Mouse (Mus musculus) stomach, postnatal 0 days (tissue): ENCODE measurements around the gene Hpcal4. TPM values are rescaled to one million over a fixed set of nuclear protein-coding genes. Genes with fewer than 3 reads are reported as not detected.

Experiments used
- ATAC-seq: fragments of 200-750 bp; cut with Nextera tagmentation; 2 replicates; pipeline ENCODE4 v1.8.0; 2017; ENCODE audit not compliant: low FRiP score, low TSS enrichment
- DNase-seq: peaks from one replicate; pipeline ENCODE4 v3.0.0-alpha.2; 2016; ENCODE audit warnings: low spot score
- H3K27ac ChIP-seq: fragments of 300-500 bp; sonication (generic); replicated peaks from 2 replicates; pipeline ENCODE4 v1.5.1; 2014; ENCODE audit warnings: mild to moderate bottlenecking, control low read depth
- H3K27me3 ChIP-seq: fragments of 300-500 bp; sonication (generic); 2 replicates; pipeline ENCODE4 v1.6.1; 2014; ENCODE audit warnings: low read length; ENCODE audit not compliant: control insufficient read depth, insufficient read depth
- H3K36me3 ChIP-seq: fragments of 300-500 bp; sonication (generic); 2 replicates; pipeline ENCODE4 v1.6.1; 2014; ENCODE audit warnings: low read length, mixed read lengths; ENCODE audit not compliant: control insufficient read depth, insufficient read depth
- H3K4me1 ChIP-seq: fragments of 300-500 bp; sonication (generic); replicated peaks from 2 replicates; pipeline ENCODE4 v1.6.1; 2014; ENCODE audit warnings: antibody characterized with exemption; ENCODE audit not compliant: control insufficient read depth, insufficient read depth
- H3K4me2 ChIP-seq: fragments of 300-500 bp; sonication (generic); replicated peaks from 2 replicates; pipeline ENCODE4 v1.6.1; 2014; ENCODE audit warnings: low read depth, mild to moderate bottlenecking, control low read depth, moderate library complexity
- H3K4me3 ChIP-seq: fragments of 300-500 bp; sonication (generic); 2 replicates; pipeline ENCODE4 v1.5.1; 2014; ENCODE audit warnings: low read depth, low read length, control low read depth
- H3K9ac ChIP-seq: fragments of 300-500 bp; sonication (generic); 2 replicates; pipeline ENCODE4 v1.6.1; 2014; ENCODE audit warnings: mild to moderate bottlenecking, low read length, control low read depth, mixed read lengths
- H3K9me3 ChIP-seq: fragments of 300-500 bp; sonication (generic); 2 replicates; pipeline ENCODE4 v1.6.1; 2016; ENCODE audit warnings: low read length; ENCODE audit not compliant: control insufficient read depth
- CTCF ChIP-seq: IDR thresholded peaks from 2 replicates; pipeline ENCODE4 v1.5.1; 2016; ENCODE audit warnings: antibody characterized with exemption, low read depth, mild to moderate bottlenecking, moderate library complexity
- EP300 ChIP-seq: optimal IDR thresholded peaks from 2 replicates; pipeline ENCODE3; 2016; ENCODE audit warnings: antibody characterized with exemption
- WGBS: fragments of 180-500 bp; shearing (Covaris S2); extraction: QIAGEN DNeasy Blood & Tissue Kit; methylation state at CpG from one replicate; pipeline ENCODE4 v1.1.7; 2014; 5-methylcytosine and 5-hydroxymethylcytosine counted together
- polyA plus RNA-seq: library from polyadenylated mRNA; unstranded; fragments of >200 nt; fragmentation: Nextera tagmentation; extraction: Ambion mirVana; gene quantifications from 2 replicates; pipeline ENCODE4 v1.2.1, GENCODE M21; 2015

The Hpcal4 gene
- polyA plus RNA-seq, 1 experiment from 2014 or later = 3.0 TPM

DNA sequence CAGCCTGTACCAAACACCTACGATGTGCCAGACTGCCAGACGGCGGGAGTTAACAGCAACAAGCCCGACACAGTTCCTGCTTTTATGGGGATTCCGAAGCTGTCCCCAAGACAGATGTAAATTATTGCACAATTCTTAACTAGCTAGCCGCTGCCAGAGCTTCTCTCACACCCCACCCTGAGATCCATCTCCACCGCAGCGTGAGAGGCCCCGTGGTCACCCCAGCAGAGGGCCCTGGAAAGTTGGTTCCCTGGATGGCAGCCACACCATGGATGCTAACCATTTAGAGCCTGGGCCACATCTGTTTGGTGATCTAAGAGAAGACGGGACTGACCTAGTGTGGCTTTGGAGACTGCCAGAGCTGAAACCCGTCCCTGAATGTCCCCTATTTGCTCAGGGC is 46.1 kb downstream of the Hpcal4 start:
- WGBS = 41% methylated on average over 11 of the region's 11 CpGs
- H3K4me2 ChIP-seq = no peak overlapping the region
- H3K36me3 ChIP-seq = no peaks in the 10 kb centered on the region
- H3K4me1 ChIP-seq = peaks cover 4% of the 10 kb centered on the region; the same call in 1 of the 2 replicates
- DNase-seq (no peak), ATAC-seq (no peak)
- H3K9me3 ChIP-seq = no peaks in the 10 kb centered on the region
- no peak overlapping the region for H3K9ac ChIP-seq
- no peak overlapping the region for H3K4me3 ChIP-seq
- H3K27ac ChIP-seq = no peak overlapping the region
- TF ChIP-seq CTCF (no peak), EP300 (no peak)
- no peaks in the 10 kb centered on the region for H3K27me3 ChIP-seq

DNA sequence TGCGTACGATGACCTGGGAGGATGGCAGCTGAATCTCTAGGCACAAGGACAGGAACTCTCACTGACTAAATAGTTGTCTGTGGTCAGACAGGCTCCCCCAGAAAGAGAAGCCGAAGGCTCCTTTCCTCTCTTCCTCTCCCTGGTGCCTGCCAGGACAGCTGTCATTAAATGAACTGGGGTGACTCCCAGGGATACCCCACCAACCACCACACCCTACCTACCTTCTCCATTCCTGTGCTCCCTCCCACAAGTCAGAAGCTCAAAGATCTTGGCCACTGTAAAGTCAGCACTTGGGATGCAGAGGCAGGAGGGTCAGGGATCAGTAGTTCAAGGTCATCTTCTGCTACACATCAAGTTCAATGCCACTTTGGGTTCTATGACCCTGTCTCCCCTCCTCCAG is 49.8 kb downstream of the Hpcal4 start:
- ATAC-seq (no peak), DNase-seq (no peak)
- no peaks in the 10 kb centered on the region; the same call in 1 of the 2 replicates for H3K4me1 ChIP-seq
- no peaks in the 10 kb centered on the region for H3K9me3 ChIP-seq
- H3K9ac ChIP-seq = no peak overlapping the region
- TF ChIP-seq EP300 = no peak
- no peak for TF ChIP-seq CTCF
- no peak overlapping the region for H3K4me2 ChIP-seq
- no peak overlapping the region for H3K4me3 ChIP-seq
- H3K27me3 ChIP-seq = no peaks in the 10 kb centered on the region
- no peak overlapping the region for H3K27ac ChIP-seq
- 63% methylated on average over 3 of the region's 3 CpGs for WGBS
- H3K36me3 ChIP-seq = no peaks in the 10 kb centered on the region

DNA sequence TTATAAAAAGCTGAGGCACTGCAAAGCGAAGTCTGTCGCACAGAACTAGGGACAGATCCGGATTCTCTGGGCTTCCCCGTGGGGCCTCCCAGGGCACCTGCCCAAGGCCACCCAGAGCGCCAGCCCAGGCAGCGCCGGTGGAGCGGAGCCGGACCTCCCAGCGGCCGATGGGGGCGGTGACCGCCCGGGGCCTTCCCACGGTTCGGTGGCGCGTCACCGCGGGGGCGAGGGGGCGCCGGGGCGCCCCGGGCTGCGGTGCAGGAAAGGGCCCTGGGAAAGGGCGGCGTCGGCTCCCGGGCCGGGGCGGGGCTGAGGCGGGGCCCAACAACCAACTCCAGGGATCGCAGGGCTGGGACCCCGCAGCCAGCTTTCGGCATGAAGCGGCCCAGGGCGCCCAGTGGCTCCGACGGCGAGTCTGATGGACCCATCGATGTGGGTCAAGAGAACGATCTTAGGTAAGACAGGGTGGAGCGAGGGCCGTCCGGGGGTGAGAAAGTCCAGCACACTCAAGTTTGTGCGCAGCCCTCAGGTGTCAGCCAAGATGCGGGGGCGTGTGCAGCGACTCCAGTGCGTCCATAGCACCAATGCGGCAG is 50.6 kb downstream of the Hpcal4 start, which contains the start of gene Heyl:
TSS of gene Heyl (plus strand) at position 65 of the 593 bp plus-strand sequence.
- Histone ChIP-seq H3K36me3 (no peaks in the 10 kb centered on the region), H3K9me3 (no peaks in the 10 kb centered on the region), H3K4me2 (peak within 1 kb of the TSS; percentile 77), H3K27me3 (no peaks in the 10 kb centered on the region), H3K4me1 (no peaks in the 10 kb centered on the region), H3K4me3 (peak within 1 kb of the TSS; percentile 43), H3K27ac (0 out of 2 replicates have a peak within 1 kb of the TSS, but pooled peaks have one; percentile 18), H3K9ac (peak within 1 kb of the TSS; percentile 54)
- 3% methylated on average over 45 of the region's 52 CpGs for WGBS
- DNase-seq (peak; percentile 75), ATAC-seq (peak; percentile 71)
- TF ChIP-seq CTCF (no peak), EP300 (no peak)

- Histone ChIP-seq H3K4me2 (no peak overlapping the region), H3K4me3 (no peak overlapping the region), H3K27me3 (no peaks in the 10 kb centered on the region), H3K9me3 (no peaks in the 10 kb centered on the region), H3K27ac (no peak overlapping the region; the same call in 1 of the 2 replicates), H3K36me3 (no peaks in the 10 kb centered on the region), H3K4me1 (no peaks in the 10 kb centered on the region; the same call in 1 of the 2 replicates), H3K9ac (no peak overlapping the region)
- DNase-seq (no peak), ATAC-seq (no peak)
- TF ChIP-seq EP300 (no peak), CTCF (no peak)
- WGBS = 81% methylated on average over 9 of the region's 9 CpGs
Observed at GRCm38 (mm10) chr4:123235835-123236430, 52.9 kb downstream of the Hpcal4 start.

- DNase-seq (no peak), ATAC-seq (no peak)
- H3K36me3 ChIP-seq = no peaks in the 10 kb centered on the region
- H3K9ac ChIP-seq = no peak overlapping the region
- TF ChIP-seq EP300 = no peak
- no peak for TF ChIP-seq CTCF
- H3K4me1 ChIP-seq = no peaks in the 10 kb centered on the region; the same call in 1 of the 2 replicates
- WGBS = 71% methylated on average over 13 of the region's 13 CpGs
- peak overlapping the region; percentile 8; the same call in 1 of the 2 replicates for H3K27ac ChIP-seq
- H3K4me2 ChIP-seq = peak overlapping the region; percentile 8; the same call in 1 of the 2 replicates
- H3K4me3 ChIP-seq = no peak overlapping the region
- no peaks in the 10 kb centered on the region for H3K27me3 ChIP-seq
- H3K9me3 ChIP-seq = no peaks in the 10 kb centered on the region
Observed at GRCm38 (mm10) chr4:123236431-123237031, 53.5 kb downstream of the Hpcal4 start.
